In genomic region chr6:51710153-51710552, GRCm38 (mm10) we compare ENCODE assay signal across 14 mouse cellular contexts.
DNase-seq lines count a peak whose midpoint lies in the region; ATAC-seq and TF ChIP-seq lines count a peak whose summit lies in the region.
"Had no signal": no experiment of that assay in that cellular context is flagged by ENCODE, and none has a peak within 500 bp of the region (broad histone marks: within the 10 kb centered on the region; RNA-seq: fewer than 3 reads in every experiment).

No protein-coding gene starts in this region.

- no peak for ATAC-seq in hindbrain, embryonic 11.5 days (ENCODE audit: low FRiP score)
- ATAC-seq in lung, postnatal 0 days, result 0 out of 2 replicates have a peak, but pooled peaks have one; percentile 3
- ATAC-seq in embryonic facial prominence, embryonic 14.5 days (ENCODE audit: low read depth), result no peak
- no peak for ATAC-seq in midbrain, embryonic 16.5 days
- ATAC-seq: Patski had no signal

- H3K9ac ChIP-seq in hindbrain, embryonic 11.5 days (ENCODE audit: low read depth, low read length), result no peak overlapping the region
- H3K9ac ChIP-seq in lung, postnatal 0 days (replicated peaks; ENCODE audit: low read depth), result no peak overlapping the region
- H3K9ac ChIP-seq in embryonic facial prominence, embryonic 14.5 days (ENCODE audit: low read depth, low read length), result no peak overlapping the region
- no peak overlapping the region for H3K9ac ChIP-seq in midbrain, embryonic 16.5 days (ENCODE audit: low read depth, low read length)
- H3K9ac ChIP-seq: heart, embryonic 15.5 days; neural tube, embryonic 12.5 days had no signal

- TF ChIP-seq CTCF in lung, postnatal 0 days (IDR thresholded peaks at IDR 0.05), result no peak

- no peak for TF ChIP-seq EP300 in lung, postnatal 0 days (IDR thresholded peaks at IDR 0.05)

- H3K4me2 ChIP-seq in hindbrain, embryonic 11.5 days (replicated peaks; ENCODE audit: low read depth, low read length), result no peak overlapping the region
- no peak overlapping the region for H3K4me2 ChIP-seq in lung, postnatal 0 days (replicated peaks; ENCODE audit: low read depth, low read length)
- no peak overlapping the region for H3K4me2 ChIP-seq in embryonic facial prominence, embryonic 14.5 days (ENCODE audit: low read depth, low read length)
- H3K4me2 ChIP-seq in midbrain, embryonic 16.5 days (ENCODE audit: low read length), result no peak overlapping the region
- H3K4me2 ChIP-seq: heart, embryonic 15.5 days had no signal

- H3K4me3 ChIP-seq in hindbrain, embryonic 10.5 days, result no peak overlapping the region
- H3K4me3 ChIP-seq in hindbrain, embryonic 11.5 days (ENCODE audit: low read depth, low read length), result no peak overlapping the region
- no peak overlapping the region for H3K4me3 ChIP-seq in lung, postnatal 0 days (ENCODE audit: low read depth, low read length)
- H3K4me3 ChIP-seq in embryonic facial prominence, embryonic 14.5 days (ENCODE audit: low read depth, low read length), result no peak overlapping the region
- H3K4me3 ChIP-seq in midbrain, embryonic 16.5 days (ENCODE audit: low read depth, low read length), result no peak overlapping the region
- H3K4me3 ChIP-seq: forebrain, embryonic 10.5 days; heart, embryonic 15.5 days; neural tube, embryonic 12.5 days had no signal

- H3K27ac ChIP-seq in hindbrain, embryonic 10.5 days, result 0 out of 2 replicates have a peak overlapping the region, but pooled peaks have one; percentile 12
- H3K27ac ChIP-seq in hindbrain, embryonic 11.5 days (ENCODE audit: low read depth, low read length), result no peak overlapping the region
- no peak overlapping the region for H3K27ac ChIP-seq in lung, postnatal 0 days (ENCODE audit: low read length)
- H3K27ac ChIP-seq in embryonic facial prominence, embryonic 14.5 days (replicated peaks; ENCODE audit: low read depth, low read length), result no peak overlapping the region
- peak overlapping the region; percentile 68; the same call in 1 of the 2 replicates for H3K27ac ChIP-seq in midbrain, embryonic 16.5 days (ENCODE audit: low read length)
- H3K27ac ChIP-seq: forebrain, embryonic 10.5 days; heart, embryonic 15.5 days; neural tube, embryonic 12.5 days had no signal

- WGBS in hindbrain, embryonic 10.5 days, result 88% methylated on average over 5 of the region's 5 CpGs
- WGBS in hindbrain, embryonic 11.5 days, result 81% methylated on average over 5 of the region's 5 CpGs
- WGBS in lung, postnatal 0 days, result 60% methylated on average over 5 of the region's 5 CpGs
- WGBS in embryonic facial prominence, embryonic 14.5 days, result 45% methylated on average over 5 of the region's 5 CpGs
- 79% methylated on average over 5 of the region's 5 CpGs for WGBS in midbrain, embryonic 16.5 days

- peaks cover 38% of the 10 kb centered on the region for H3K4me1 ChIP-seq in hindbrain, embryonic 10.5 days (replicated peaks)
- peaks cover 5% of the 10 kb centered on the region for H3K4me1 ChIP-seq in hindbrain, embryonic 11.5 days (replicated peaks; ENCODE audit: control insufficient read depth, insufficient read depth, low read length)
- H3K4me1 ChIP-seq in lung, postnatal 0 days (ENCODE audit: insufficient read depth, low read depth, low read length), result no peaks in the 10 kb centered on the region; the same call in 1 of the 2 replicates
- H3K4me1 ChIP-seq in embryonic facial prominence, embryonic 14.5 days (ENCODE audit: control insufficient read depth, insufficient read depth, low read length), result peaks cover 7% of the 10 kb centered on the region
- peaks cover 21% of the 10 kb centered on the region for H3K4me1 ChIP-seq in midbrain, embryonic 16.5 days (ENCODE audit: control insufficient read depth, insufficient read depth, low read length)

- no peaks in the 10 kb centered on the region for H3K27me3 ChIP-seq in hindbrain, embryonic 10.5 days (ENCODE audit: insufficient read depth, poor library complexity, severe bottlenecking)
- H3K27me3 ChIP-seq in hindbrain, embryonic 11.5 days (ENCODE audit: control insufficient read depth, insufficient read depth, low read length), result no peaks in the 10 kb centered on the region
- no peaks in the 10 kb centered on the region for H3K27me3 ChIP-seq in lung, postnatal 0 days (replicated peaks; ENCODE audit: insufficient read depth, low read length)
- no peaks in the 10 kb centered on the region for H3K27me3 ChIP-seq in embryonic facial prominence, embryonic 14.5 days (replicated peaks; ENCODE audit: control insufficient read depth, insufficient read depth, low read length)
- H3K27me3 ChIP-seq in midbrain, embryonic 16.5 days (ENCODE audit: control insufficient read depth, insufficient read depth, low read depth, low read length), result no peaks in the 10 kb centered on the region
- H3K27me3 ChIP-seq: heart, embryonic 15.5 days; neural tube, embryonic 12.5 days; Patski had no signal

- no peaks in the 10 kb centered on the region for H3K36me3 ChIP-seq in hindbrain, embryonic 10.5 days
- no peaks in the 10 kb centered on the region for H3K36me3 ChIP-seq in hindbrain, embryonic 11.5 days (ENCODE audit: control insufficient read depth, insufficient read depth, low read length)
- no peaks in the 10 kb centered on the region for H3K36me3 ChIP-seq in lung, postnatal 0 days (ENCODE audit: insufficient read depth, low read length)
- H3K36me3 ChIP-seq in embryonic facial prominence, embryonic 14.5 days (ENCODE audit: control insufficient read depth, insufficient read depth, low read length), result no peaks in the 10 kb centered on the region
- H3K36me3 ChIP-seq in midbrain, embryonic 16.5 days (ENCODE audit: control insufficient read depth, insufficient read depth, low read length), result no peaks in the 10 kb centered on the region
- H3K36me3 ChIP-seq: forebrain, embryonic 10.5 days; heart, embryonic 15.5 days; neural tube, embryonic 12.5 days had no signal

- DNase-seq in hindbrain, embryonic 10.5 days (ENCODE audit: low spot score), result no peak
- DNase-seq in hindbrain, embryonic 11.5 days (ENCODE audit: low spot score), result no peak
- DNase-seq in lung, postnatal 0 days (ENCODE audit: low spot score), result no peak
- no peak for DNase-seq in lung, postnatal 36 days
- DNase-seq in embryonic facial prominence, embryonic 14.5 days (ENCODE audit: low spot score), result peak; percentile 42
- DNase-seq in retina, postnatal 1 day, result no peak
- DNase-seq in gastrocnemius, postnatal 14 days, result no peak
- DNase-seq: gastrocnemius, postnatal 10 days; thymus, postnatal 4 days had no signal

- intact Hi-C loops in gastrocnemius, postnatal 14 days (cut with DNase I; ENCODE audit: low total_unique reads), result no loop called here

- H3K9me3 ChIP-seq in hindbrain, embryonic 10.5 days, result no peaks in the 10 kb centered on the region
- no peaks in the 10 kb centered on the region for H3K9me3 ChIP-seq in hindbrain, embryonic 11.5 days (ENCODE audit: control insufficient read depth, low read length)
- H3K9me3 ChIP-seq in lung, postnatal 0 days (ENCODE audit: low read length), result no peaks in the 10 kb centered on the region
- H3K9me3 ChIP-seq in embryonic facial prominence, embryonic 14.5 days (ENCODE audit: control insufficient read depth, low read length), result no peaks in the 10 kb centered on the region
- no peaks in the 10 kb centered on the region for H3K9me3 ChIP-seq in midbrain, embryonic 16.5 days (replicated peaks; ENCODE audit: control insufficient read depth, low read length, poor library complexity, severe bottlenecking)
- H3K9me3 ChIP-seq: forebrain, embryonic 10.5 days; heart, embryonic 15.5 days; neural tube, embryonic 12.5 days had no signal

Comparison
In these comparisons a context has a peak if more than half of its experiments do, and no peak if none do; other contexts are left out.
1. H3K27ac ChIP-seq: peak in hindbrain, embryonic 10.5 days (single experiment) and midbrain, embryonic 16.5 days (single experiment); none in hindbrain, embryonic 11.5 days (single experiment), lung, postnatal 0 days (single experiment) and embryonic facial prominence, embryonic 14.5 days (single experiment).